Mouse (Mus musculus): ENCODE results near the gene Nup35. TPM values are rescaled to one million over a fixed set of nuclear protein-coding genes. Genes with fewer than 3 reads are reported as not detected.

The Nup35 gene
- polyA plus RNA-seq, 1 experiment from 2014 or later, result 51.7 TPM

GRCm38 (mm10) chr2:80621921-80622320 lies 4.9 kb downstream of the Nup35 start:
- H3K4me1 ChIP-seq (ENCODE audit: control insufficient read depth, insufficient read depth, low read depth, low read length), result peaks cover 9% of the 10 kb centered on the region
- H3K4me2 ChIP-seq (ENCODE audit: low read length), result no peak overlapping the region
- WGBS, result 81% methylated on average over 3 of the region's 3 CpGs
- H3K9me3 ChIP-seq (ENCODE audit: control insufficient read depth, low read length), result peaks cover 4% of the 10 kb centered on the region; the same call in 1 of the 2 replicates
- H3K27me3 ChIP-seq (replicated peaks; ENCODE audit: control insufficient read depth, insufficient read depth, low read length), result no peaks in the 10 kb centered on the region
- peaks cover 9% of the 10 kb centered on the region for H3K36me3 ChIP-seq (ENCODE audit: control insufficient read depth, insufficient read depth, low read length)
- H3K4me3 ChIP-seq (ENCODE audit: low read length), result no peak overlapping the region
- H3K27ac ChIP-seq (ENCODE audit: low read depth, low read length), result no peak overlapping the region
- no peak for ATAC-seq
- H3K9ac ChIP-seq (ENCODE audit: low read depth, low read length), result no peak overlapping the region

- Histone ChIP-seq H3K4me1 (ENCODE audit: control insufficient read depth, insufficient read depth, low read depth, low read length) (no peaks in the 10 kb centered on the region), H3K36me3 (ENCODE audit: control insufficient read depth, insufficient read depth, low read length) (peaks cover 14% of the 10 kb centered on the region), H3K27me3 (replicated peaks; ENCODE audit: control insufficient read depth, insufficient read depth, low read length) (no peaks in the 10 kb centered on the region), H3K9me3 (ENCODE audit: control insufficient read depth, low read length) (peaks cover 5% of the 10 kb centered on the region; the same call in 1 of the 2 replicates), H3K9ac (ENCODE audit: low read depth, low read length) (no peak overlapping the region), H3K4me3 (ENCODE audit: low read length) (no peak overlapping the region), H3K27ac (ENCODE audit: low read depth, low read length) (no peak overlapping the region), H3K4me2 (ENCODE audit: low read length) (no peak overlapping the region)
- ATAC-seq, result no peak
- WGBS, result 95% methylated on average over 4 of the region's 4 CpGs
Measured at GRCm38 (mm10) chr2:80624523-80624922, 7.5 kb downstream of the Nup35 start.

- H3K9ac ChIP-seq (ENCODE audit: low read depth, low read length), result no peak overlapping the region
- H3K4me2 ChIP-seq (ENCODE audit: low read length), result no peak overlapping the region
- H3K27ac ChIP-seq (ENCODE audit: low read depth, low read length), result no peak overlapping the region
- H3K27me3 ChIP-seq (replicated peaks; ENCODE audit: control insufficient read depth, insufficient read depth, low read length), result no peaks in the 10 kb centered on the region
- no peak overlapping the region for H3K4me3 ChIP-seq (ENCODE audit: low read length)
- ATAC-seq, result no peak
- no peaks in the 10 kb centered on the region; the same call in 1 of the 2 replicates for H3K36me3 ChIP-seq (ENCODE audit: control insufficient read depth, insufficient read depth, low read length)
- 93% methylated on average over 13 of the region's 13 CpGs for WGBS
- H3K9me3 ChIP-seq (ENCODE audit: control insufficient read depth, low read length), result no peaks in the 10 kb centered on the region
- H3K4me1 ChIP-seq (ENCODE audit: control insufficient read depth, insufficient read depth, low read depth, low read length), result no peaks in the 10 kb centered on the region
Measured at GRCm38 (mm10) chr2:80632336-80633026, 15.4 kb downstream of the Nup35 start.

- peak overlapping the region; percentile 66 for H3K4me2 ChIP-seq (ENCODE audit: low read length)
- no peaks in the 10 kb centered on the region; the same call in 1 of the 2 replicates for H3K36me3 ChIP-seq (ENCODE audit: control insufficient read depth, insufficient read depth, low read length)
- peak overlapping the region; percentile 91 for H3K4me3 ChIP-seq (ENCODE audit: low read length)
- no peaks in the 10 kb centered on the region for H3K9me3 ChIP-seq (ENCODE audit: control insufficient read depth, low read length)
- H3K9ac ChIP-seq (ENCODE audit: low read depth, low read length), result peak overlapping the region; percentile 75
- under 1% methylated on average over 45 of the region's 45 CpGs for WGBS
- peak; percentile 99 for ATAC-seq
- peak overlapping the region; percentile 76 for H3K27ac ChIP-seq (ENCODE audit: low read depth, low read length)
- H3K27me3 ChIP-seq (replicated peaks; ENCODE audit: control insufficient read depth, insufficient read depth, low read length), result no peaks in the 10 kb centered on the region
- peaks cover 7% of the 10 kb centered on the region for H3K4me1 ChIP-seq (ENCODE audit: control insufficient read depth, insufficient read depth, low read depth, low read length)
Measured at GRCm38 (mm10) chr2:80638364-80639241, 21.6 kb downstream of the Nup35 start.

GRCm38 (mm10) chr2:80639398-80639797 lies 22.4 kb downstream of the Nup35 start:
- Histone ChIP-seq H3K27ac (ENCODE audit: low read depth, low read length) (no peak overlapping the region), H3K9me3 (ENCODE audit: control insufficient read depth, low read length) (no peaks in the 10 kb centered on the region), H3K36me3 (ENCODE audit: control insufficient read depth, insufficient read depth, low read length) (no peaks in the 10 kb centered on the region; the same call in 1 of the 2 replicates), H3K4me3 (ENCODE audit: low read length) (peak overlapping the region; percentile 91), H3K27me3 (replicated peaks; ENCODE audit: control insufficient read depth, insufficient read depth, low read length) (no peaks in the 10 kb centered on the region), H3K9ac (ENCODE audit: low read depth, low read length) (no peak overlapping the region), H3K4me1 (ENCODE audit: control insufficient read depth, insufficient read depth, low read depth, low read length) (peaks cover 7% of the 10 kb centered on the region), H3K4me2 (ENCODE audit: low read length) (peak overlapping the region; percentile 66)
- no peak for ATAC-seq
- WGBS, result 16% methylated on average over 8 of the region's 8 CpGs

- 68% methylated on average over 3 of the region's 3 CpGs for WGBS
- H3K9me3 ChIP-seq (ENCODE audit: control insufficient read depth, low read length), result no peaks in the 10 kb centered on the region
- no peak overlapping the region for H3K4me3 ChIP-seq (ENCODE audit: low read length)
- no peak for ATAC-seq
- no peak overlapping the region for H3K27ac ChIP-seq (ENCODE audit: low read depth, low read length)
- peaks cover 7% of the 10 kb centered on the region for H3K4me1 ChIP-seq (ENCODE audit: control insufficient read depth, insufficient read depth, low read depth, low read length)
- no peaks in the 10 kb centered on the region for H3K27me3 ChIP-seq (replicated peaks; ENCODE audit: control insufficient read depth, insufficient read depth, low read length)
- peak overlapping the region; percentile 20; the same call in 1 of the 2 replicates for H3K4me2 ChIP-seq (ENCODE audit: low read length)
- no peaks in the 10 kb centered on the region; the same call in 1 of the 2 replicates for H3K36me3 ChIP-seq (ENCODE audit: control insufficient read depth, insufficient read depth, low read length)
- H3K9ac ChIP-seq (ENCODE audit: low read depth, low read length), result no peak overlapping the region
Measured at GRCm38 (mm10) chr2:80639864-80640263, 22.8 kb downstream of the Nup35 start.

GRCm38 (mm10) chr2:80661414-80661813 lies 44.4 kb downstream of the Nup35 start:
- no peak overlapping the region for H3K4me3 ChIP-seq (ENCODE audit: low read length)
- no peak overlapping the region for H3K27ac ChIP-seq (ENCODE audit: low read depth, low read length)
- H3K9me3 ChIP-seq (ENCODE audit: control insufficient read depth, low read length), result no peaks in the 10 kb centered on the region
- ATAC-seq, result no peak
- no peak overlapping the region for H3K9ac ChIP-seq (ENCODE audit: low read depth, low read length)
- H3K36me3 ChIP-seq (ENCODE audit: control insufficient read depth, insufficient read depth, low read length), result no peaks in the 10 kb centered on the region
- no peaks in the 10 kb centered on the region for H3K27me3 ChIP-seq (replicated peaks; ENCODE audit: control insufficient read depth, insufficient read depth, low read length)
- no peak overlapping the region for H3K4me2 ChIP-seq (ENCODE audit: low read length)
- no peaks in the 10 kb centered on the region for H3K4me1 ChIP-seq (ENCODE audit: control insufficient read depth, insufficient read depth, low read depth, low read length)

- Histone ChIP-seq H3K4me1 (ENCODE audit: control insufficient read depth, insufficient read depth, low read depth, low read length) (no peaks in the 10 kb centered on the region), H3K4me2 (ENCODE audit: low read length) (no peak overlapping the region), H3K27ac (ENCODE audit: low read depth, low read length) (no peak overlapping the region), H3K9ac (ENCODE audit: low read depth, low read length) (no peak overlapping the region), H3K4me3 (ENCODE audit: low read length) (no peak overlapping the region), H3K9me3 (ENCODE audit: control insufficient read depth, low read length) (no peaks in the 10 kb centered on the region), H3K27me3 (replicated peaks; ENCODE audit: control insufficient read depth, insufficient read depth, low read length) (no peaks in the 10 kb centered on the region), H3K36me3 (ENCODE audit: control insufficient read depth, insufficient read depth, low read length) (no peaks in the 10 kb centered on the region)
- WGBS, result 99% methylated on average over 2 of the region's 2 CpGs
- ATAC-seq, result no peak
Measured at GRCm38 (mm10) chr2:80662682-80663081, 45.6 kb downstream of the Nup35 start.

GRCm38 (mm10) chr2:80667396-80667964 lies 50.4 kb downstream of the Nup35 start:
- WGBS, result 78% methylated on average over 5 of the region's 5 CpGs
- Histone ChIP-seq H3K36me3 (ENCODE audit: control insufficient read depth, insufficient read depth, low read length) (no peaks in the 10 kb centered on the region; the same call in 1 of the 2 replicates), H3K4me1 (ENCODE audit: control insufficient read depth, insufficient read depth, low read depth, low read length) (no peaks in the 10 kb centered on the region), H3K27me3 (replicated peaks; ENCODE audit: control insufficient read depth, insufficient read depth, low read length) (no peaks in the 10 kb centered on the region), H3K4me3 (ENCODE audit: low read length) (no peak overlapping the region), H3K9me3 (ENCODE audit: control insufficient read depth, low read length) (no peaks in the 10 kb centered on the region), H3K27ac (ENCODE audit: low read depth, low read length) (no peak overlapping the region), H3K4me2 (ENCODE audit: low read length) (no peak overlapping the region), H3K9ac (ENCODE audit: low read depth, low read length) (no peak overlapping the region)
- ATAC-seq, result peak; percentile 81
